ENCODE assay signal across 8 mouse cellular contexts in the genomic region with DNA sequence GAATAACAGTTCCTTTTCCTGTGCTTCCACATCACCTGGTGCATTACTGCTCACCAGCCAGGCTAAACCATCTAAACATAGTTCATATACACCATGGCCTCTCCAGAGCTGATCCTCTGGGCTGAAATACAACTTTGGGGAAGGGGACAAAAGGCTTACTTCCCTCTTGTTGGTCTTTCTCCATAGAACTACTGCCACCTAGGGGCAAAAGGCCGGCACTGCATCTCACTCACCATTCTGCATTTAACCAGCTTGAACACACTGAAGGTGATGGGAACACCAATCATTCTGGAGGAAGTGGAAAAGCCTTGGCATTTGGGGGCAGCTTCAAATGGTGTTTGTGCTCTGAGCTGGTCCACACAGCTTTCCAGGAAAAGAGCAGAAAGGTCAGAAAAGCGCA. TPM values are rescaled to one million over a fixed set of nuclear protein-coding genes. Genes with fewer than 3 reads are reported as not detected.
A peak's percentile ranks its signal among the peaks of the same experiment; 100 is the strongest.
DNase-seq lines count a peak whose midpoint lies in the region; ATAC-seq and TF ChIP-seq lines count a peak whose summit lies in the region.

No protein-coding gene starts in this region.

- no peaks in the 10 kb centered on the region for H3K9me3 ChIP-seq in kidney, embryonic 15.5 days (replicated peaks)
- H3K9me3 ChIP-seq in neural tube, embryonic 13.5 days, result no peaks in the 10 kb centered on the region

- ATAC-seq in activated CD4-positive, CD25-positive, alpha-beta regulatory T cell, adult 4 months, result peak; percentile 19
- peak; percentile 58 for ATAC-seq in granulocyte monocyte progenitor cell, adult 5-6 weeks (replicated peaks; ENCODE audit: poor library complexity, severe bottlenecking)
- no peak for ATAC-seq in kidney, embryonic 15.5 days (replicated peaks; ENCODE audit: low FRiP score)
- ATAC-seq in neural tube, embryonic 13.5 days (ENCODE audit: low read depth), result no peak

- peak; percentile 89 for DNase-seq in 416B (ENCODE audit: low read depth)
- DNase-seq in embryo, embryonic 10 days (ENCODE audit: low spot score), result peak; percentile 89
- DNase-seq in liver, adult 2 months (ENCODE audit: extremely low read depth, low read depth, low spot score), result peak; percentile 67
- DNase-seq in thymus, adult 18-20 months, result peak; percentile 60 to 75

- peak overlapping the region; percentile 91; the same call in 1 of the 2 replicates for H3K4me3 ChIP-seq in kidney, embryonic 15.5 days (replicated peaks)
- no peak overlapping the region for H3K4me3 ChIP-seq in liver, adult 2 months (ENCODE audit: insufficient read depth, low read depth, low read length)
- H3K4me3 ChIP-seq in neural tube, embryonic 13.5 days, result 0 out of 2 replicates have a peak overlapping the region, but pooled peaks have one; percentile 99

- WGBS in kidney, embryonic 15.5 days, result 34% methylated on average over 2 of the region's 2 CpGs
- 33% methylated on average over 2 of the region's 2 CpGs for WGBS in liver, adult 2 months
- 36% methylated on average over 2 of the region's 2 CpGs for WGBS in neural tube, embryonic 13.5 days

- peaks cover 48% of the 10 kb centered on the region for H3K4me1 ChIP-seq in kidney, embryonic 15.5 days
- peaks cover 47% of the 10 kb centered on the region for H3K4me1 ChIP-seq in liver, adult 2 months (ENCODE audit: control insufficient read depth, insufficient read depth, low read length)
- peaks cover 56% of the 10 kb centered on the region for H3K4me1 ChIP-seq in neural tube, embryonic 13.5 days (replicated peaks)

- peak overlapping the region; percentile 78 for H3K4me2 ChIP-seq in kidney, embryonic 15.5 days
- peak overlapping the region; percentile 88 for H3K4me2 ChIP-seq in neural tube, embryonic 13.5 days

- H3K79me2 ChIP-seq in liver, adult 2 months (ENCODE audit: control insufficient read depth, insufficient read depth, low read length), result peaks cover 51% of the 10 kb centered on the region

- H3K9ac ChIP-seq in kidney, embryonic 15.5 days, result no peak overlapping the region
- no peak overlapping the region for H3K9ac ChIP-seq in liver, adult 2 months (ENCODE audit: low read depth, low read length)
- no peak overlapping the region for H3K9ac ChIP-seq in neural tube, embryonic 13.5 days

- peaks cover 40% of the 10 kb centered on the region for H3K36me3 ChIP-seq in kidney, embryonic 15.5 days
- peaks cover 9% of the 10 kb centered on the region; the same call in 1 of the 2 replicates for H3K36me3 ChIP-seq in liver, adult 2 months (ENCODE audit: control insufficient read depth, insufficient read depth, low read length)
- peaks cover 19% of the 10 kb centered on the region for H3K36me3 ChIP-seq in neural tube, embryonic 13.5 days

- no peak for TF ChIP-seq POLR2A in liver, adult 2 months (IDR thresholded peaks at IDR 0.05; ENCODE audit: extremely low read depth, insufficient read depth, low read length)

- TF ChIP-seq CTCF in liver, adult 2 months (IDR thresholded peaks at IDR 0.05; ENCODE audit: low read depth, low read length), result peak; percentile 66; the same call in 1 of the 2 replicates

- H3K27ac ChIP-seq in kidney, embryonic 15.5 days, result no peak overlapping the region; the same call in 1 of the 2 replicates
- H3K27ac ChIP-seq in liver, adult 2 months (replicated peaks; ENCODE audit: insufficient read depth, low read depth, low read length), result no peak overlapping the region
- no peak overlapping the region for H3K27ac ChIP-seq in neural tube, embryonic 13.5 days (replicated peaks)

- no peaks in the 10 kb centered on the region for H3K27me3 ChIP-seq in kidney, embryonic 15.5 days
- H3K27me3 ChIP-seq in liver, adult 2 months (ENCODE audit: control insufficient read depth, insufficient read depth, low read length), result no peaks in the 10 kb centered on the region
- H3K27me3 ChIP-seq in neural tube, embryonic 13.5 days, result no peaks in the 10 kb centered on the region

RNA-seq across cellular contexts. Expression of gene Ccl25, which starts 2.5 kb away (rescaled TPM):
- polyA plus RNA-seq in activated CD4-positive, CD25-positive, alpha-beta regulatory T cell, adult 4 months (2017; shearing (Covaris generic)), result 10 to 100 TPM in 1 of 2 experiments, 1 to 10 TPM in 1; 7.8 to 10.8 TPM
- 16.9 and 23.2 TPM in 2 replicates for total RNA-seq in granulocyte monocyte progenitor cell, adult 5-6 weeks (2014; fragmentation: Nextera tagmentation)
- total RNA-seq in granulocyte monocyte progenitor cell, adult 5-6 weeks (2017), result 5.1 and 16.7 TPM in 2 replicates
- 17.2 and 18.2 TPM in 2 replicates for polyA plus RNA-seq in kidney, embryonic 15.5 days (2015; fragmentation: Nextera tagmentation; extraction: Ambion mirVana)
- 10.9 and 11.7 TPM in 2 replicates for total RNA-seq in liver, adult 2 months (2014; rRNA removed)
- 2.4 and 3.3 TPM in 2 replicates for polyA plus RNA-seq in liver, adult 2 months (2012; rRNA removed)
- 20.7 and 21.3 TPM in 2 replicates for polyA plus RNA-seq in neural tube, embryonic 13.5 days (2015; fragmentation: Nextera tagmentation; extraction: Ambion mirVana)

RNA-seq across cellular contexts. Expression of gene Elavl1, which starts 2.7 kb away (rescaled TPM):
- polyA plus RNA-seq in activated CD4-positive, CD25-positive, alpha-beta regulatory T cell, adult 4 months (2017; shearing (Covaris generic)), result 10 to 100 TPM; 37.2 to 38.4 TPM
- total RNA-seq in granulocyte monocyte progenitor cell, adult 5-6 weeks (2014; fragmentation: Nextera tagmentation), result 99.5 and 118 TPM in 2 replicates
- 92.6 and 107 TPM in 2 replicates for total RNA-seq in granulocyte monocyte progenitor cell, adult 5-6 weeks (2017)
- 257 and 267 TPM in 2 replicates for polyA plus RNA-seq in kidney, embryonic 15.5 days (2015; fragmentation: Nextera tagmentation; extraction: Ambion mirVana)
- total RNA-seq in liver, adult 2 months (2014; rRNA removed), result 23.0 and 29.8 TPM in 2 replicates
- polyA plus RNA-seq in liver, adult 2 months (2012; rRNA removed), result 18.1 and 18.8 TPM in 2 replicates
- 119 and 139 TPM in 2 replicates for polyA plus RNA-seq in neural tube, embryonic 13.5 days (2015; fragmentation: Nextera tagmentation; extraction: Ambion mirVana)

RNA-seq across cellular contexts. Expression of gene Timm44, which starts 46.8 kb away (rescaled TPM):
- 10 to 100 TPM; 74.9 to 77.5 TPM for polyA plus RNA-seq in activated CD4-positive, CD25-positive, alpha-beta regulatory T cell, adult 4 months (2017; shearing (Covaris generic))
- 72.1 and 74.5 TPM in 2 replicates for total RNA-seq in granulocyte monocyte progenitor cell, adult 5-6 weeks (2014; fragmentation: Nextera tagmentation)
- 113 and 128 TPM in 2 replicates for total RNA-seq in granulocyte monocyte progenitor cell, adult 5-6 weeks (2017)
- polyA plus RNA-seq in kidney, embryonic 15.5 days (2015; fragmentation: Nextera tagmentation; extraction: Ambion mirVana), result 64.5 and 69.5 TPM in 2 replicates
- 39.0 and 41.5 TPM in 2 replicates for total RNA-seq in liver, adult 2 months (2014; rRNA removed)
- polyA plus RNA-seq in liver, adult 2 months (2012; rRNA removed), result 51.6 and 61.2 TPM in 2 replicates
- polyA plus RNA-seq in neural tube, embryonic 13.5 days (2015; fragmentation: Nextera tagmentation; extraction: Ambion mirVana), result 38.3 and 39.3 TPM in 2 replicates

Comparison
In these comparisons a context has a peak if more than half of its experiments do, and no peak if none do; other contexts are left out.
1. ATAC-seq: peak in activated CD4-positive, CD25-positive, alpha-beta regulatory T cell, adult 4 months (single experiment) and granulocyte monocyte progenitor cell, adult 5-6 weeks (single experiment); none in kidney, embryonic 15.5 days (single experiment) and neural tube, embryonic 13.5 days (single experiment).
2. Peak in every context shown above with its lines, with median percentiles within 50 percentile points of each other: DNase-seq.